Mouse (Mus musculus) urinary bladder, postnatal 25 days (tissue): ENCODE results near the gene Tm4sf1.
A peak's percentile ranks its signal among the peaks of the same experiment; 100 is the strongest.

Experiments
- DNase-seq: peaks from one replicate; pipeline ENCODE4 v3.0.0; 2022; ENCODE audit warnings: low spot score

Tm4sf1 gene

DNA sequence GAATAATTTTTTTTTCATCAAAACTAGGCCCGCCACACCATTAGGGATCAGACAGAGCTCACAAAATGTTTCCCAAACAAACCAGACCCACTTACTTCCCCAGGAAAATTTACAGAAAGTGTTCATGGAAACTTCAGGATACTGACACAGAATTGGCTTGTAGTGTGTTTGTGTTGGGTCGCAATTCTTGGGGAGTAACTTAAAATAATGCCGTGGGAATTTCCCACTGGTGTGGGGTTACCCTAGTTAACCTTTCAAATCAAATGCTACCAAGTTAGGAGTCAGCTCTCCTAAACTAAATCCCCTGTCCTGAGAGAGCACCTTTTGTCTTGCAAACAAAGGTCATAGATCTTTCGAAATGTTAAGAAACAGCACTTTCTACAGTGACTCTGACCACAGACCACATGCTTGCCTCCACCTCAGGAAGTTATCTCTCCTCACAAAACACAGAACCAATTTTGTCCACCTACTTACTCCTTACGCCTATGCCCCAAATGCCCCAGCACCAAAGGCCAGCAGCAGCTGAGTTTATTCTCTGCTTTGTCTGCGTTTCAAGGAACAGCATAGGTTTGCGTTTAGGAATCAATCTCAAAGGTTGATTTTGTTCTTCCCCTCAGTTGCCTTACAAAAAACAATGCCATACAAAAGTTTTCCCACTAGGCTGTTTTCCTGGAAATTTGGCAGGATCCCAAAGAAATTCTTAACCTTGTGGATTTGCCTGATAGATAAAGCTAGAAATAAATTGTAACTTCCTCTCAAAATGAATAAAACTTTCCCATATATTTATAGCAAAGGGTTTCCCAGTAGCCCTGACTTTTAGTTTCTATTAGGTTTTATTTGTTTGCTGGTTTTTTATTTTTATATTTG, 13.7 kb downstream of the Tm4sf1 start:
- no peak for DNase-seq

DNA sequence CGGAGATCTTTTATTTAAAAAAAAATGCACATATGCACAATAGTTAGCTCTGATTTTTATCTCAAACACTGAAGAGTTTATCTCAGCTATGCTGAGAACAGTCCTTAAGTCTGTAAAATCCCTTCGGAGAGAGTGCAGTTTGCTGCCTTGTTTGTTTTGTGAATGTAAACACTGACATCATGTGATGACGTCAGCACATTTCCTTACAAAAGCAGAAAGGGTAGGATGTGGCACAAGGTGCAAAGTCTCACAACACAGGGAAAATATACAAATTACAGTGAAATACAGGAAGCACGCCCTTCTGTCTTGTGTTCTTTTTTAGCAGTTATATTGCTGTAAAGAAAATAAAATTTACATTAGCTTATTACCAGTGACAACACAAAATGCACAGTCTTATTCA, 14.3 kb downstream of the Tm4sf1 start:
- no peak for DNase-seq

DNA sequence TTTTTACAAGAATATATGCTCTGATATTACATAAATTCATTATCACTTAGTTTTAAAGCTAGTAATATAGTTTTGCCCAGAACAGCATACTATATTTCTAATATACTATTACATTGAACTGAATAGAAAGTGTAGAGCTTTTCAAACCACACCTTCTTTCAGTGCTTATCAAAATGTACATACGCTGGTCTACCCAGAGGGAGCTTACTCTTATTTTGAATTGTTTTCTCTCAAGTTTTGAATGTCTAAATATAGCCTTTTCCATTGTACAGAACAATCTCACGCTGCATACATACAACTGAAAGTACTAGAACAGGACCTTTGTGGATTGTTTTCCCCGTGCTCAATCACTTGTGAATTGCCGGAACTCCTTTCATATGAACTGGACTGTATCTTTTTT, 23.6 kb downstream of the Tm4sf1 start:
- no peak for DNase-seq

DNA sequence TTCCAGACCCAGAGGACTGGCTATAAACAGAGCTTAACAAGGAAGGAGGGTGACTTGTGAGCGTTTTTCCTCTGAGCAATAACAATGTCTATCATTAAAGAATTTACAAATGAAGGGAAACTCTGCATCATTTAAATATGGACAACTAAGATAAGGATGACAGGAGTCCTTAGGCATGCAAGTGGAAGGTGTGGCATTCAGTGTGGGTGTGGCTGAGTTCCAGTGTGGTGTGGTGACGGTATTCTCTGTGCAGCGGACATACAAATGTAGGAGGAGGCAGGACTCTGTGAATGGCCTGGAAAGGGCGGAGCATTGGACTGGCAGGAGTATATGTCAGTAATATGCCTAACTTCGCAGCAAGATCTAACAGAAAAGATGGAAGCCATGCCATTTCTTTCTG, 24.3 kb downstream of the Tm4sf1 start:
- DNase-seq = no peak

DNA sequence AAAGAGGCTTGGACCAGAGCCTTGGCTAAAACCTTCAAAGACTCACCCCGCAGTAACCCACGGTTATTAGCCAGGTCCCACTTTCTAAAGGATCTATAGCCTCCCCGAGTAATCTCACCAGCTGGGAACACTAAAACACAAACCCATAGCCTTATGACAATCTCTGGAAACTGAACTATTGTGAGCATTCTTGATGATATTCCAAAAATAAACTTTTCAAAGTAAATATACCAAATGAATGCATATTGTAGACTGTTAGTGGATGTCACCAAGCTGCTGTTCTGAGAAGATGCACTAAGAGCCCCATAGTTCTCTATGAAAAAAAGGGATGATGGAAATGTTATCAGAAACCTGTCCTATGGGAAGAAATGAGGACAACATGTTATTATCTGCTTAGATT, 25.0 kb downstream of the Tm4sf1 start:
- no peak for DNase-seq

DNA sequence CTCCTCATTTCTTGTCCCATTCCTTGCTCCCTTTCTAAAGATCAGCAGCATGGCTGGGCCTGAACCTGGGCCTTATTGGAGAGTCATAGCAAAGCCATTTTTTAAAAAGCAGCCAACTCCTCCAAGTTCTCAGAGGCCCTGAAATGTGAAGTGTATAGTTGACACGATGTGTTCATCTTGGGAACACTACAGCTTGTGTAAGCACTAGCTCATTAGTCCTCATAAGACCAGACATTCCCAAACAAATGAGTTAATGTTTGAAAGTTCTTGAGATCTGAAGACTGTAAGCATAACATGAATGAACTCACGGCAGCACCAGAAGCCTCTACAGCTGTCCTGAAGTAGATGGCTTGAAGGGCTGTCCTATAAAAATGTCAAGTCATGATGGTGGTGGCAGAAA, 32.8 kb downstream of the Tm4sf1 start:
- no peak for DNase-seq

DNA sequence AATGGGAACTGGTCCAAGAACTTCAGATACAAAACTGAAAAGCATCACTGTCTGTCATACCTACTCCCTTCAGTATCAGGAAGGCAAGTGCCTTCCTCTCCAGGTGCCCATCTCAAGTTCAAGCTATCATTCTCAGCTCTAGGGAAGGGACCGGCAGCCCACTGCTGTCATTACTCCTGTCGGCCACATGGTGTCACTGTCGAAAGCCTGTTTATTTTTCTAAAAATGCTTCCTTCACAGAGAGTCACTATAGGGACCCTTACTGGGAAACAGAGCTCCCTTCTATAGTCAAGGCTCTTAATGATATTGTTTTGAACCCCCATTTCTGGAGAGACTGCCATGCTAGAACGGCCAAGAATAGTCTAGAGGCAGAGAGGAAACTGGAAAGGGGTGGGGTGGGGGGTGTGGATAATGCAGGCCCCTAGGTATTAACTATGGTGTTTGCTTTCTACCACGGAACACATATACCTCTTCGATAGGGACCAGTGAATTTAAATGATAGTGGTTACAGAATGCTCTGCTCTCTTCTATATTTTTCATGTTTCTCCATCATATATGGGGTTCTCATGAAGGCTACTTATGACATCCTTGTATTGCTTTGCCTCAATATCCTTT, 34.1 kb downstream of the Tm4sf1 start:
- DNase-seq = peak; percentile 37

DNA sequence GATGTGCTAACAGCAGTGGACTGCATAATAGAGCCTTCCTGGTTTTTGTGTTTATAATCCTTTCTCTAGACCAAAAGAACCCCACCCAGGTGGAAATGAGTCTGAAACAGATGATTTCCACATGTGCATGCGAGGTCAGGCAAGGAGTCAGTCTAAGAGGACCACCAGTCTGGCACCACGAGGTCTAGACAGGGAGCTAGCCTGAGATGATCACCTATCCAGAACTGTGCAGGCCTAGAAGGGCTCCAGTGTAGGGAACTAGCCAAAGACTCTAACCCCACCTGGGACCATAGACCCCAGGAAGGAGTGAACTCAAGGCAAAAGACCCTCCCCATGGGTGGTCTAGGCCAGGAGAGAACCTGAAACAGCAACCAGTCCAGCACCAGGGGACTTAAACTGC, 48.7 kb downstream of the Tm4sf1 start:
- DNase-seq = no peak

DNA sequence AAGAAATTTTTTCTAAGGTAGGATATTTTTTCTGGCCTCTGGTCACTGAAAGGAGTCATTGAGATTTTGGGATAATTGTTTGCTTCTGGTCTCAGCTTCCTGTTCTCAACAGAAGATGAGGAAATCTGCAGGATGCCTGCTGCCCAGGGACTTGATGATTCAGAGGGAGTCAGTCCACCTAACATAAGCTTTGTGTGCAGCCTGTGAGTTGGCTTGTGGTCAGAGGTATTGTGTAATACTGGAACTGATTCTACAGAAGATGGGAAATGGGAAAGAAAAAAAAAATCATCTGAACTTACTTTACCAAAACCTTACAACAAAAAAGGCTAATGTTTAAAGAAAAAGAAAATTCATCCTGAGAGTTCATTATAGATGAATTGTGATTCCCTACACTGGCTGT, 49.2 kb downstream of the Tm4sf1 start:
- no peak for DNase-seq

DNA sequence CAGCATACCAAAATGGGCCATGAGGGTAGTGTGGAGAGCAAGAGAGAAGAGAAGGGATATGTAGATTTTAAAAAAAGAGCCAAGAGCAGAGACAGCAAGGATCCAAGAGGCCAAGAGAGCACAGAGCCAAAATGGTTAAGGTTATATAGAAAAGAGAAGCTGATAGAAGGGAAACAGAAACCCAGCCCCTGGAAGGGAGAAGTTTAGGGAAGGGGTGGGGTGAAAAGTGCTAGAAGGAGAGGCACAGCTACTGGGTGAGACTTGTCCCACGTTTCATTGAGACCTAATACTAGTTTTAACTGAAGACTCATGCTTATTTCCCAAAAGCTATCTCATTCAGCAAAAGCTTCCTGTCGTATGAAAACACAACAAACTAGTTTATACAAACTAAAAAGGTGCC, 56.5 kb downstream of the Tm4sf1 start:
- DNase-seq = no peak
